Mouse (Mus musculus): ENCODE measurements around the gene Idh3a.
"Not testable (repeated sequence)": the region's sequence is repeated elsewhere in the genome, so short reads cannot be mapped to it uniquely, and the experiment has no call there.

GRCm38 (mm10) chr9:54584127-54584526 lies 2.0 kb upstream of the Idh3a start:
- not testable (repeated sequence) for TF ChIP-seq POLR2A (IDR thresholded peaks at IDR 0.05; ENCODE audit: extremely low read depth, insufficient read depth, low read length); CTCF (IDR thresholded peaks at IDR 0.05; ENCODE audit: low read depth, low read length)
